Mouse (Mus musculus): ENCODE results near the gene Tmx2.
"Not testable (repeated sequence)": the region's sequence is repeated elsewhere in the genome, so short reads cannot be mapped to it uniquely, and the experiment has no call there.

The Tmx2 gene

GRCm38 (mm10) chr2:84679016-84679415 is at the start of gene Tmx2:
Tmx2 (minus strand) TSS chr2:84679140.
- peak; percentile 28 for DNase-seq (ENCODE audit: low read depth, low spot score)

GRCm38 (mm10) chr2:84728191-84728590 is 49.3 kb upstream of the Tmx2 start:
- DNase-seq (ENCODE audit: low read depth, low spot score): not testable (repeated sequence)

GRCm38 (mm10) chr2:84727172-84727858 is 48.4 kb upstream of the Tmx2 start, which contains the start of gene Clp1:
Clp1 (minus strand) TSS chr2:84727350.
- peak; percentile 100 for DNase-seq (ENCODE audit: low read depth, low spot score)

DNA sequence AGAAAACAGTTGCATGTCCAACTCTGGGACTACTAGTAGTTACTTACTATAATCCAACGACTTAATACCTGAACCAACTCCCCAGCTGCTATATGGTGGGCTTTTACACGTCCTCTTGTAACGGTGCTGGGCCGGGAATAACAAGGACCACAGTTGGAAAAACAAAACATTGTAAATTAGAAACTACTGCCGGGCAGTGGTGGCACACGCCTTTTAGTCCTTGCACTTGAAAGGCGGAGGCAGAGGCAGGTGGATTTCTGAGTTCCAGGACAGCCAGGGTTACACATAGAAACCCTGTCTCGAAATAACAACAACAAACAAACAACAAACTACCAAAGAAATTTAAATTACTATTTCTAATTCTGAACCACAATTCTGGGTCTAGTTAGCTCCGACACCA is 47.8 kb upstream of the Tmx2 start:
- no peak for DNase-seq (ENCODE audit: low read depth, low spot score)

- DNase-seq (ENCODE audit: low read depth, low spot score): no peak
These were observed 46.8 kb upstream of the Tmx2 start for GRCm38 (mm10) chr2:84725770-84726169.

- DNase-seq (ENCODE audit: low read depth, low spot score): no peak
These were observed 44.9 kb upstream of the Tmx2 start for GRCm38 (mm10) chr2:84723856-84724255.

GRCm38 (mm10) chr2:84721182-84721581 is 42.2 kb upstream of the Tmx2 start:
- DNase-seq (ENCODE audit: low read depth, low spot score): no peak

DNA sequence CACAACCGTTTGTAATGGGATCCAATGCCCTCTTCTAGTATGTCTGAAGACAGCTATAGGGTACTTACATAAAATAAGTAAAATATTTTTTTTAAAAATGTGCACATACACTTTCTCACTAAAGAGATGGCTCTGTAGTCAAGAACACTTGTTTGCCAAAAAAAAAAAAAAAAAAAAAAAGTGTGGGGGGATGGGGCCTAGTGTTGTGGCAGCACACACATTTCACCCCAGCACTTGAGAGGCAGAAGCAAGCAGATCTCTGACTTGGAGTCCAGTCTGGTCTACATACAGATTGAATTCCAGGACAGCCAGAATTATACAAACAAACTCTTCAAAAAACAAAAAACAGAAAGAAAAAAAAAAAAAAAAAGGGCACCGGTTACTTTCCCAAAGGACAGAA is 41.8 kb upstream of the Tmx2 start:
- no peak for DNase-seq (ENCODE audit: low read depth, low spot score)

- no peak for DNase-seq (ENCODE audit: low read depth, low spot score)
These were observed 38.4 kb upstream of the Tmx2 start for GRCm38 (mm10) chr2:84717357-84717756.

DNA sequence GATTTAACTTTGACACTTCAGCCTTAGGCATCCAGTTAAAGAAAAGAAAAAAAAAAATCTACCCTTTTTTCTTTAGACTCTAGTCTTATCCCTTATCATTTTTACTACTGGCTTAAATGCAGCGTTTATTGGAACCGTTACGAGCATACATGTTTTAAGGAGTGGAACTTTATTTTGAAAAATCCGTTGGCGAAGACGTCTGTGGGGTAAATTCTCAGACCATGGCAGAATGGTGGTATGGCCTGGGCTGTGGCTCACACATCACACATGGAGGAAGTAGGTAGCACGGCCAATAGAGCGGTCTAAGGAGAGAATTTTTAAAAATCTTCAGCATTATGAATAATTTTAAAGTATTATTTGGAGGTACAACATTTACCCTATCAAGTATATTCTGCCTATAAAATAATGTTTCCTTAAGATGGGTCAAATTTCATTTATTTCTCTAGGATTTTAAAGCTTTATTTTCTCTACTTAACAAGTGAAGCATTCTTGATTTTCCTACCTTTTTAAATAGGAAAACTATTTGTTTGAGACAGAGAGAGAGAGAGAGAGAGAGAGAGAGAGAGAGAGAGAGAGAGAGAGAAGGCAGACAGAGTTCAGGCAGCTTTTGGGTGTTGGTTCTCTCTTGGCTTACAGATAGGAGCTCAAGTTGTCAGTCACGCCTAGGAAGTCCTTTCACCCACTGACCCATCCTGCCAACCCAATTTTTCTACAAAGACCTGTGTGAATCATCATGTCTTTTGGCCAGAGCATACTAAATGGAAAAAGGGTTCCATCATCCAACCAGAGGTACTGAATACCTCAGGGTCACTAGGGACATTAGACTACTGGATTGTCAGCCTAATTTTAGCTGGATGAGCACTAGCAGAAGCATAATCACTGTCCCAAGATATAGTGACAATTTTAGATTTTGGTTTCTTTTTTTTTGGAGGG is 37.7 kb upstream of the Tmx2 start:
- no peak for DNase-seq (ENCODE audit: low read depth, low spot score)

DNA sequence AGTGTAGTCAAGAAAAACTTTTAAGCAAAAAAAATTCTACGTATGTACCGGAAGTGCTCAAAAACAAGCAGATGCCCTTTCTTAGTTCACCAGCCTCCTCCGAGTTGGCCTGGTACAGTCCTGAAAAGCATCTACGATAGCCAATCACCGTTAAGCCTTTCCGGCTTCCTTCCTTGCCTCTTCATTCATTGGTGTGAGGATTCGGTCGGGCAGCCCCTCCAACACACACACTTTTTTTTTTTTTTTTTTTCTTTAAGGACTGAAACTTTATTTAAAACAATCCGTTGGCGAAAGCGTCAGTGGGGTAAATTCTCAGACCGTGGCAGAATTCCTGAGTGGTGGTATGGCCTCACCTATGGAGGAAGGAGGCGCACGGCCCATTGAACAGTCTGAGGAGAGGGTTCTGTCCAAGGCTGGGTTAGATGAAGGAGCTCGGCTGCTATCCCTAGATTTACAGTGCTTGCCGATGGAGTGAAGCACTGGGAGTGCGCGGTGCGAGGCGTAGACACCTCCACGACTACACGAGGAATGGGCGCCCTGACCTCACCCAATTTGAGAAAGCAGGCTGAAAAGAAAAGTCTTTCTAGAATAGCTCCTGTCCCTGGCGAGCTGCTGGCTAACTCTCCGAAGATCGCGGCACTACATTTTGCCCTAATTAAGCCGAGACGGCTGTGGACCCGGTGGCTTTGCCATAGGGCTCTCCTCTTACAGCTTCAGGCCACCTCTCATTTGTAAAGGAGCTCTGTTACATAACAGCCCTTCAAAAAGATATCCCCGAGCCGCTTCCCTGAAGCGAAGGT is 36.8 kb upstream of the Tmx2 start:
- DNase-seq (ENCODE audit: low read depth, low spot score): peak; percentile 97

GRCm38 (mm10) chr2:84714811-84715561 is 36.0 kb upstream of the Tmx2 start, which contains the start of gene Zdhhc5:
Zdhhc5 (minus strand) TSS chr2:84715180.
- peak; percentile 100 for DNase-seq (ENCODE audit: low read depth, low spot score)

- no peak for DNase-seq (ENCODE audit: low read depth, low spot score)
These were observed 35.5 kb upstream of the Tmx2 start for GRCm38 (mm10) chr2:84714422-84714810.

GRCm38 (mm10) chr2:84711898-84712297 is 33.0 kb upstream of the Tmx2 start:
- DNase-seq (ENCODE audit: low read depth, low spot score): no peak

DNA sequence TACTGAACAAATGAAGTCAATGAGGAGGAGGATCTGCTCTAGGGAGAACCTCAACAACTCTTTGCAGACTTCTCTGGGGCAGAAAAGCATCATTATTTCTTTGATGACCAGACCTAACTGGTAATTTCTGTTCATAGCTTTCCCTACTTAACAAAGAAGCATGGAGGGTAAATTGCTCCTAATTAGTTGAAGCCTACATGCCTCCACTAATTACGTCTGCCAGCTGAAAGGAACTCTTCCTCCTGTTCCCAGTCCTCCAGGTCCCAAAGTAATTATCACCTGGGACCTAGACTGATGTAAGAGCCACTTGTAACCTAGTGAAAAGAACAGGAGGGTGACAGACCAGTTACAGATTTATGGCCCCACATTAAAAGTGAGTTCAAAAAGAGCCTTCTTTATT is 28.6 kb upstream of the Tmx2 start:
- DNase-seq (ENCODE audit: low read depth, low spot score): no peak

- no peak for DNase-seq (ENCODE audit: low read depth, low spot score)
These were observed 26.4 kb upstream of the Tmx2 start for GRCm38 (mm10) chr2:84705295-84705694.

DNA sequence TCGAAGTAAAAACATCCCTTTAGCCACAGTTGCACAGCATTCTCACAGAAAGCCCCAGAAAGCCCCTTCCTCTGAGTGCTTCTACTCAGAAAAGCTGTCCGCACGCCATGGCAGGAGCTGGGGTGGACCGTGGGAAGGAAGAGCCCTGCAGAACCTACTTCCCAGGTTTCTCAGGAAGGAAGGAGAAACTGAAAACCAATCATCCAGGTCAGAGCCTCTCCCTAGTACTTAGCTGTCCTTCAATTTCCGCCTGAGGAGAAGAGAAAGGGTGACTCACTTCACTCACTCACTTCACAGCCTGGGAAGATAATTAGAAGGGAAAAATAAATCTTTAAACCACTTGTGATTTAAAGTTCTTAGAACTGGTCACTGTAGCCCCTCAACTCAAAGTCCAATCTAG is 25.4 kb upstream of the Tmx2 start:
- no peak for DNase-seq (ENCODE audit: low read depth, low spot score)

- DNase-seq (ENCODE audit: low read depth, low spot score): no peak
These were observed 24.6 kb upstream of the Tmx2 start for GRCm38 (mm10) chr2:84703497-84703896.

GRCm38 (mm10) chr2:84695007-84695695 is 16.2 kb upstream of the Tmx2 start:
- no peak for DNase-seq (ENCODE audit: low read depth, low spot score)

GRCm38 (mm10) chr2:84690050-84690449 is 11.1 kb upstream of the Tmx2 start:
- no peak for DNase-seq (ENCODE audit: low read depth, low spot score)

Data from ZHBTc4 (cell line).